ENCODE assay signal across 9 mouse cellular contexts in genomic region chr17:42613043-42613737, GRCm38 (mm10). TPM values are rescaled to one million over a fixed set of nuclear protein-coding genes. Genes with fewer than 3 reads are reported as not detected.
DNase-seq lines count a peak whose midpoint lies in the region; ATAC-seq and TF ChIP-seq lines count a peak whose summit lies in the region.
"Had no signal": no experiment of that assay in that cellular context is flagged by ENCODE, and none has a peak within 500 bp of the region (broad histone marks: within the 10 kb centered on the region; RNA-seq: fewer than 3 reads in every experiment).

No protein-coding gene starts in this region.

- DNase-seq in 3T3-L1 (ENCODE audit: low read depth, low spot score) = peak; percentile 76
- peak; percentile 15 for DNase-seq in cerebellum, adult 11 months
- peak; percentile 13 to 48 for DNase-seq in kidney, postnatal 4 days
- DNase-seq in lung, embryonic 14.5 days = peak; percentile 87
- peak; percentile 15 for DNase-seq in right cerebral cortex, postnatal 14 days

- no peaks in the 10 kb centered on the region for H3K36me3 ChIP-seq in lung, embryonic 14.5 days (ENCODE audit: insufficient read depth)

- H3K27ac ChIP-seq in lung, embryonic 14.5 days (ENCODE audit: low read depth) = no peak overlapping the region

- TF ChIP-seq CTCF in lung, embryonic 14.5 days (IDR thresholded peaks at IDR 0.05; ENCODE audit: low read depth) = peak; percentile 71

- 34% methylated on average over 6 of the region's 6 CpGs for WGBS in lung, embryonic 14.5 days

- H3K27me3 ChIP-seq in lung, embryonic 14.5 days (ENCODE audit: insufficient read depth, low read length) = no peaks in the 10 kb centered on the region

- H3K4me2 ChIP-seq in lung, embryonic 14.5 days = no peak overlapping the region

- no peaks in the 10 kb centered on the region for H3K4me1 ChIP-seq in lung, embryonic 14.5 days (ENCODE audit: insufficient read depth)

- H3K4me3 ChIP-seq in lung, embryonic 14.5 days (ENCODE audit: low read depth, low read length) = no peak overlapping the region

- ATAC-seq in CD4-positive, CD25-positive, alpha-beta regulatory T cell, adult 4 months = peak; percentile 29
- peak; percentile 96 for ATAC-seq in frontal cortex, adult (ENCODE audit: low TSS enrichment)
- ATAC-seq in lung, embryonic 14.5 days (ENCODE audit: insufficient read depth) = peak; percentile 66; the same call in 1 of the 2 replicates

- no peak overlapping the region for H3K9ac ChIP-seq in lung, embryonic 14.5 days

- H3K9me3 ChIP-seq in lung, embryonic 14.5 days (ENCODE audit: low read depth, low read length) = no peaks in the 10 kb centered on the region

RNA-seq across cellular contexts. Expression of gene Opn5, which starts 2.0 kb away (rescaled TPM):
- not detected for polyA plus RNA-seq in CD4-positive, CD25-positive, alpha-beta regulatory T cell, adult 4 months (2017; shearing (Covaris generic))
- polyA plus RNA-seq in lung, embryonic 14.5 days (2014; fragmentation: Nextera tagmentation; extraction: Ambion mirVana) = not detected in 2 replicates
- polyA plus RNA-seq: heart, embryonic 14.5 days; testis, adult 2 months had no signal

Comparison
In these comparisons a context has a peak if more than half of its experiments do, and no peak if none do; other contexts are left out.
1. DNase-seq: peak in every context shown above with its lines; median percentile 87 in lung, embryonic 14.5 days; 76 in 3T3-L1; 30 in kidney, postnatal 4 days; 15 in cerebellum, adult 11 months; 15 in right cerebral cortex, postnatal 14 days.
2. ATAC-seq: peak in every context shown above with its lines; median percentile 96 in frontal cortex, adult; 66 in lung, embryonic 14.5 days; 29 in CD4-positive, CD25-positive, alpha-beta regulatory T cell, adult 4 months.